Mouse (Mus musculus) mouse embryonic stem cell (cell line): ENCODE results near the gene Mapk7.

Experiments used
- in situ Hi-C, 2 experiments: fragments of 300-500 bp; cut with MboI; formaldehyde crosslinking; loops; 1 replicate in 1 of 2; 3 replicates in 1 of 2; pipeline ENCODE4 v1.14.3; 2019 to 2020; ENCODE audit warnings: low sequenced_read_pairs in 2 of 2, low pct_unique_long_range_greater_than_20kb in 1 of 2, mixed read lengths in 1 of 2; ENCODE audit not compliant: unreplicated experiment in 1 of 2

Mapk7 gene

GRCm38 (mm10) chr11:61494129-61494997, at the start of gene Mapk7:
Gene Mapk7 (minus strand): TSS chr11:61494406.
- in situ Hi-C loops, result no loop called here

- in situ Hi-C loops, result loop anchor here in 1 of 2 experiments (10.0 kb wide), 1 partner anchor 74 kb away; no protein-coding TSS in a partner anchor
Measured at GRCm38 (mm10) chr11:61541106-61541505, 46.9 kb upstream of the Mapk7 start.

- in situ Hi-C loops, result loop anchor here in 1 of 2 experiments (10.0 kb wide), 1 partner anchor 74 kb away; no protein-coding TSS in a partner anchor
Measured at GRCm38 (mm10) chr11:61540642-61541041, 46.4 kb upstream of the Mapk7 start.

- in situ Hi-C loops, result no loop called here
Measured at GRCm38 (mm10) chr11:61537362-61537761, 43.2 kb upstream of the Mapk7 start.

GRCm38 (mm10) chr11:61536952-61537351, 42.7 kb upstream of the Mapk7 start:
- in situ Hi-C loops, result no loop called here

GRCm38 (mm10) chr11:61535530-61535929, 41.3 kb upstream of the Mapk7 start:
- in situ Hi-C loops, result no loop called here

GRCm38 (mm10) chr11:61533571-61533970, 39.4 kb upstream of the Mapk7 start:
- in situ Hi-C loops, result no loop called here

GRCm38 (mm10) chr11:61532820-61533219, 38.6 kb upstream of the Mapk7 start:
- in situ Hi-C loops, result no loop called here

- in situ Hi-C loops, result no loop called here
Measured at GRCm38 (mm10) chr11:61529268-61529713, 35.1 kb upstream of the Mapk7 start.

- in situ Hi-C loops, result no loop called here
Measured at GRCm38 (mm10) chr11:61526872-61527271, 32.7 kb upstream of the Mapk7 start.

GRCm38 (mm10) chr11:61519484-61520107, 25.4 kb upstream of the Mapk7 start:
- in situ Hi-C loops, result no loop called here

GRCm38 (mm10) chr11:61518871-61519270, 24.7 kb upstream of the Mapk7 start:
- in situ Hi-C loops, result no loop called here

- in situ Hi-C loops, result no loop called here
Measured at GRCm38 (mm10) chr11:61517971-61518370, 23.8 kb upstream of the Mapk7 start.

GRCm38 (mm10) chr11:61514953-61515352, 20.7 kb upstream of the Mapk7 start:
- in situ Hi-C loops, result no loop called here

GRCm38 (mm10) chr11:61504713-61505257, 10.6 kb upstream of the Mapk7 start, which contains the start of gene B9d1:
Gene B9d1 (plus strand): TSS chr11:61505144.
- in situ Hi-C loops, result loop anchor here in 1 of 2 experiments (5.0 kb wide), 1 partner anchor 92 kb away; no protein-coding TSS in a partner anchor

GRCm38 (mm10) chr11:61503933-61504332, 9.7 kb upstream of the Mapk7 start:
- in situ Hi-C loops, result no loop called here

GRCm38 (mm10) chr11:61498736-61499504, 4.7 kb upstream of the Mapk7 start:
- in situ Hi-C loops, result no loop called here

- in situ Hi-C loops, result no loop called here
Measured at GRCm38 (mm10) chr11:61497490-61497889, 3.3 kb upstream of the Mapk7 start.
